Mouse (Mus musculus) lung, postnatal 14 days (tissue): ENCODE results near the gene Det1.

Experiments used
- DNase-seq: peaks from one replicate; pipeline ENCODE4 v3.0.0; 2021

The Det1 gene

GRCm38 (mm10) chr7:78846737-78847434, at the start of gene Det1:
Gene Det1 (minus strand): TSS chr7:78847263.
- DNase-seq: peak; percentile 92

DNA sequence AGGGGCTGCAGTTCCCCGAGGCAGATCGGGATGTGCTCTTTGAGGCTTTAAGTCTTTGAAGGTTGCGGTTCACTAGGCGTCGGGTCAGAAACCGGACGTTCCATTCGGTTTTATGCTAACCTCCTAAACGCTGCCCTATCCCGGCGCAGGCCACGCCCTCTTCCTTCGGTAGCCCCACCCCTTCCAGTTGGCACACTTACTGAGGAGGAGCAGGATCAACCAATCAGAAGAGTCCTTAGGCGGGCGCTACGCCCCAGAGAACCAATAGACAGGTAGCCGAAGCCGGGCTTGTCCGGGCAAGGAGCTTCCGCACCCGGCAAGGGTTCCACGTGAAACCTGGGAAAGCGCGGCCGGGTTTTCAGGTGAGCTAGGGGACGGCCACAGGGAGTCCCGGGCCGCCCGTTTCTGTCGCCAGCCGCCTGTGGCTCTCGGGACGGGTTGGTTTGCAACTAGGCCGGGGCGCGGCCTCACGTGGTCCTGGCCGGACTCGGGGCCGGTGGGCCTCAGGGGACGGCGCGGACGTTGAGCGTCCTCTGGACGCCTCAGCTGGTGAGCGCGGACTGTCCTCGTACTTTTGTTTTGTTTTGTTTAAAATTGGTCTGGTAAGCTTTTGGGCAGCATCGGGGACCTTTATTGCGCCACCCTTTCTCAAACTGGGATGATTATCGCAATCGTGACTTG, 48.7 kb upstream of the Det1 start, which contains the start of gene Aen:
Gene Aen, plus strand, starts transcription at position 202 of the 681 bp plus-strand sequence.
- DNase-seq: peak; percentile 99

- no peak for DNase-seq
These were observed 48.1 kb upstream of the Det1 start for GRCm38 (mm10) chr7:78895021-78895652.

GRCm38 (mm10) chr7:78893917-78894316, 46.9 kb upstream of the Det1 start:
- no peak for DNase-seq

DNA sequence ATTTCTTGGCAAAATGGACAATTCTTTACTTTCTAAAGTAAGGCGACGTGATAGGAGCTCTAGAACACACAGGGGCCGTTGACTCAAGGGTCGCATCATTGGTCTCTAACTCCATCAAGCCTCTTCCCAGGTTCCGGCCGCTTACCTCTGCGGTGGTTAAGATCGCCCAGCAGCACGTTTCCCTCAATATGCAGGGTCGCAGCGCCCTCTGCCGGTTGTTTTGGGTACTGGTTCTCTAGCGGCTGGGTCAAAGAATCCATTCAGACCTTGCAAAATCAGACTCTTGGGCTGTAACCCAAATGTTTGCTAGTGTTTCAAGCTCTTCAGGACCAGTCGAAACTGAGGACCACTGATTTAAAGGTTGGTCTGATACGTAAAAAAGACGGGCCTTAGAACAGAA, 43.6 kb upstream of the Det1 start:
- DNase-seq: peak; percentile 92

DNA sequence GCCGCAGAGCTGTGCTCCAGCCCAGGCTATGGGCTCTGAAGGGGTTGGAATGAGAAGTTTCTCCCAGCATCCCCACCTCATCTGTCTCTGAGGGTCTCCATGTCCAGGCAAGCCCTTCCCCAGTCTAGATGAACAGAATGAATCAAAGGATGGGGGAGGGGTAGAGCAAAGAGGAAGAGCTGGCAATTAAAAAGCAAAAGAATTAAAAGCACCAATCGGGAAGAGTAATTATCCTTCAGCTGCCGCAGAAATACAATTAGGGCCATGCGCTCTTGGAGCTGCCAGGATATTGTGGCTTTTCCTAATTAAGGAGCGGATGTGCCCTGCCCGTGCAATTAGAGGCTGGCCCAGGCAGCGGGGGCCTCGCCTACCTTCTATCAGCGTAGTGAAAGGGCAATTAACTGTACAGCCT, 40.4 kb upstream of the Det1 start:
- no peak for DNase-seq

DNA sequence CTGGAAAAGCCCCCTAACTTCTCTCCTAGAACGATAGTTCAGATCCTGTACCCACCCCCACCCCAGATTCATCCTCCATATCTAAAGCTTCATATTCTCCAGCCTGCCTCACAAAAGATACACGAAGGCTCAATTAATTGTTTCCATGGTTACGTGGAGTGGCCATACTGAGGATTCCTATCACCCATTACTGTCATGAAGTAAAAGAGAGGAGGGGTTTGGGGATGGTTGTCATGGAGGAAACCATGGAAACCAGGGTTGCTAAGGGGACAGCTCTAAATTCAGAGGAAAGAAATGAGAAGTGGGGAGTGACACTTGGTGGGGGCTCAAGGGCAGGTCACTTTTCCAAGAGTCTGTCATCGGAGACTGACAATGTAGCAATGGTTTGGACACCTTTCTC, 39.4 kb upstream of the Det1 start:
- no peak for DNase-seq

- DNase-seq: no peak
These were observed 38.3 kb upstream of the Det1 start for GRCm38 (mm10) chr7:78885404-78885803.

DNA sequence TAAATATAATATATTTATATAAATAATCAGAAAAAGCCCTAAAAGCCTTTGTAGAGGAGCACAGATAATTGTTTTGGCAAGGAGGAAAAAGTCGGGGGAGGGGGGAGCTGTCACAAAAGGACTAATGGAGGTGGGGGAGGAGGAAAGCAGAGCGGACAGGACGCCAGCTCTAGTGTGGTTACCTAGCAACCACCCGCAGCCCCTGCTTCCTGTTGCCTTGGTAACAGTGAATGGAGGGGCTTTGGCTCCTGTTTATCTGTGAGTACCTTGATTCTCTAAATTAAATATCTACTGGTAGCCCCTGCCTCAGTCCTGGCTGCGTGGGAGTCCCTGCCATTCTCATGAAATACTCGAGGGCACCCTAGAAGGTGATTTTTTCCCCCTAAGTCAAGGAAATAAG, 37.1 kb upstream of the Det1 start:
- DNase-seq: no peak

- DNase-seq: no peak
These were observed 36.6 kb upstream of the Det1 start for GRCm38 (mm10) chr7:78883726-78884060.

DNA sequence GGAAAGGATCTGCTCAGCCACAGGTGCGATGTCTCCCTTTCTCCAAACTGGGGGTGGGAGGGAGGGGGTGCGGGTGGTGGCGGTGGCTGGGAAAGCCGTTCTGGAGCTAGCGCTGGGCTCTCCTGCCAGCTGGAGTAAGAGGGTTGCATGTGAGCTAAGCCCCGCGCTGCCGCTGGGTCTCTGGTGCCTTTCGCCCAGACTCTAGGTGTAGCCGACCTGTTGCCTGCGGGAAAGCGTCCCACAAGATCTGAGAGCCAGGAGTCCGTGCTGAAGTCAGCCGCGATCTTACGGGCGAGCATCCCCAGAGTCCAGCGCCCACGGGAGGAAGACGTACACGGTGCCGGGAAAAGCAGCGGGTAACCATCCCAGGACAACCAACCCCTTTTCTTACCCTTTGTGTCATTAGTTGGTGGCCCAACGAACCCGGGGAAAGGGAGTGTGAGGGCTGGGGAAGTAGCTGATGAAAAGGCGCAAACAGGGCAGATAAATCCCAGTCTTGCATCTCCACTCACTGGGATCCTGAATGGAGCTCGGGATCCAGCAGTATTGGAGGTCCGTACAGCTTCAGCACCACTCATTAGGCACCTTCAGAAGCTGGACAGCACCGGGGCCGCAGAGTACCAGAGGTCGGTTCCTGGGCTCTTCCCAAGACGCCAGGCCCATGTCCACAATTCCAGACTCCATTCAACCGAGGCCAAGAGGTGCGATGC, 36.1 kb upstream of the Det1 start:
- DNase-seq: no peak

GRCm38 (mm10) chr7:78882469-78882837, 35.4 kb upstream of the Det1 start:
- no peak for DNase-seq

- DNase-seq: no peak
These were observed 34.8 kb upstream of the Det1 start for GRCm38 (mm10) chr7:78881607-78882468.

GRCm38 (mm10) chr7:78872831-78873230, 25.8 kb upstream of the Det1 start:
- no peak for DNase-seq

DNA sequence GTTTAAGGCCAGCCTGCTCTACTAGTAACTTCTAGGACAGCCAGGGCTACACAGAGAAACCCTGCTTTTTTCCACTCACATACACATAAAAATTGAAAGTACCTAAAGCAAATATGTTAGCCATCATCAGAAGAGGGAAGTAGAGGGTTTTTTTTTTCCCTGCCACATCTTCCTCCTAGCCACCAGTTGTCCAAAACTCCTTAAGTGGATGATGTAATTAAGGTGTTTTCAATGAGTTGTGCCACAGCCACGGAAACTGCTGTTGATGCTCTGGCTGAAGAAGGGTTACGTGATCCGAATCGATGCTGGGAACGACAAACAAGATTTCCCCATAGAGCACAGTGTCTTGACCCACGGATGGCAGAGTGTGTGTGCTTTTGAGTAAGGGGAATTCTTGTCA, 25.3 kb upstream of the Det1 start:
- no peak for DNase-seq

DNA sequence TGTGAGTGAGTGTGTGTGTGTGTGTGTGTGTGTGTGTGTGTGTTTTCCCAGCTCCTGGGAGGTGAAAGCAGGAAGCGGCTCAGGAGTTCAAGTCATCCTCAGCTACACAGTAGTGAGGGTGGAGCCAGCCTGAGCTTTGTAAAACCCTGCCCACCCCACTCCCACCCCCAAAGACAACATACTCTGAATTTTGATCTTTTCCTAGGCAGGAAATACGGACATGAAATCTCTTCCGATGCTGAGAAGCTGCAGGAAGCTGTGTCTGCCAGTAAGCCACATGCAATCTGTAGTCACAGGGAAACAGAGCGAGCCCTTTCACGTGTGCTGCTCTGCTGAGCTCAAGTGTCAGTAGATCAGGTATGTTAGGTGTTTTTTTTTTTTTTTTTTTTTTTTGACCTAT, 21.7 kb upstream of the Det1 start:
- no peak for DNase-seq

DNA sequence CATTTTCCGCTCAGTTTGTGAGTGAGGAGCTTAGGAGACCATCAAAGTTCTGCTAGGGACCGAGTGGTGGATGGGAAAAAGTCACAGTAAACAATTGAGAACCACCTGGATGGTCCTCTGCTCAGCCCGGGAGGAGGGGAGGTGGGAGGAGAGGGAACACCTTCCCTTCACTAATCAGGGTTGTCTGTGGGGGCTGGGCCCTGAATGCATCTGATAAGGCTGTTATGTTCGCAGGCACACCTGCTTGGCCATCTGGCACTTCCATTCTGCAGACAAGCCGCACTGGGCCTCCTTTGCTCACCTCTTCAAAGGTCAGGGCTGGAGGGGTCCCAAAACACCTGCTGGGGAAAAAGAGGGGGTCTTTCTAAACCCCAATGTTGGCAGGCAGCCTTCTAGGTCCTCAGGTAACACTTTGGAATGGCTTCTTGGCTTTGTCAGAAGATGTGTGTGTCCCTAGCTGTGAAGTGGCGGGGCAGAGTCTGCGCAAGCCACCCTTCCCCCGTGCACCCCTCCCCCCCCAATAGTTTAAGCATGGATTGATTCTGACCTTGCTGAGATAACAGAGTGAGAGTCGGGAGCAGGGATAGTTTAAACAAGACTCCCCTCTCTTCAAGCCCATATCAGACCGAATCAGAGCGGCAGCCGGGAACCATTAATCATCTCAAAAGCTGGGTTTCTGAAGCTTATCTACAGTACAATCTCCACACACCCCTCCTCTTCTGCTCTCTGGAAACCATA, 18.3 kb upstream of the Det1 start:
- no peak for DNase-seq

GRCm38 (mm10) chr7:78864446-78864802, 17.4 kb upstream of the Det1 start:
- no peak for DNase-seq

DNA sequence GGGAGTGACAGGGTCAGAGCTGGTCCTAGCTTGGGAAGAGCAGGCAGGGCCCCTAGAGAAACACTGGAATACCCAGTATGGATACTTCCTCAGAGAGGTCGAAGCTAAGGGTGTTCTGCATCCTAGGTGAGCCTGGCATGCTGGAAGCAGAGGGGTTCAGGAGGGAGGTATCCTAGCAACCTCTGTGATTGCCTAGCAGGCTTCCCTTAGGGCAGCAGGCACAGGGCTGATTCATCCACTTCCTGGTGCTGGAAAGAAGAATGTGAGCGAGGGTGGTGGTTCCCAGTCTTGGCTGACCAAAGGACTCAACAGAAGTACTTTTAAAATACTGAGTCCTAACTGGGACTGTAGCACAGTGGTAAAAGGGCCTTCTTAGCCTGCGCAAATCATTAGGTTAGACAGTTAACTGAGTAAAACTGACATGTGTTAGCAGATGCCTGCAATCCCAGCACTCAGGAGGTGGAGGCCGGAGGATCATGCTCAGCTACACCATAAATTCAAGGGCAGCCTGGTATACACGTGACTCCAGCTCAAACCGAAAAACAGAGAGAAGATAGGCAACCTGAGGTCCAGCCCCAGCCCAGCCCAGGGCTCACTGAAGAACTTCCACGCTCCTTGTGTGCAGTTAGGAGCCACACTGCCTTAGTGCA, 16.9 kb upstream of the Det1 start:
- DNase-seq: no peak

GRCm38 (mm10) chr7:78855044-78855655, 8.1 kb upstream of the Det1 start:
- DNase-seq: no peak

DNA sequence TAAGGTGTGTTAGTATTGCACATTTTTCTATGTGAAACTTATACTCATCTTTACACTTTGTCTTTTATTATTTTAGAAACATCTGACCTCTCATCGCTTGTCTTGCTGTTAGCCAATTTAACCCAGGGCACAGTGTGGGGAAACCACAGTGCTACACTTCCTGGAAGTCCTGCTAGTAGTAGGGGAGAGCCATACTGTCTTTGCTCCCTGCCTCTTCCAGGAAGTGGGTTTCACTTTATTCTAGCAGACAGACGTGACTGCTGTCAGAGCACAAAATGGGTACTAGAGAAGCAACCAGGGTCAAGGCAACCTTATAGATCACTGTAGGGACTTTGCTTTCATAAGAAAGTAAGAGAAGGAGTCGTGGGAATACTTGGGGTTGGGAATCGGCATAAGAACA, 7.0 kb upstream of the Det1 start:
- DNase-seq: no peak
